Comparison of ENCODE assay signal across 8 mouse cellular contexts in genomic region chr4:106866845-106867244, GRCm38 (mm10). TPM values are rescaled to one million over a fixed set of nuclear protein-coding genes. Genes with fewer than 3 reads are reported as not detected.
DNase-seq lines count a peak whose midpoint lies in the region; ATAC-seq and TF ChIP-seq lines count a peak whose summit lies in the region.

No protein-coding gene starts in this region.

- H3K9me3 ChIP-seq in lung, embryonic 14.5 days (ENCODE audit: low read depth, low read length) = no peaks in the 10 kb centered on the region
- no peaks in the 10 kb centered on the region for H3K9me3 ChIP-seq in heart, embryonic 14.5 days (ENCODE audit: control insufficient read depth, low read length)
- no peaks in the 10 kb centered on the region for H3K9me3 ChIP-seq in midbrain, embryonic 16.5 days (replicated peaks; ENCODE audit: control insufficient read depth, low read length, poor library complexity, severe bottlenecking)

- no peaks in the 10 kb centered on the region for H3K36me3 ChIP-seq in lung, embryonic 14.5 days (ENCODE audit: insufficient read depth)
- H3K36me3 ChIP-seq in heart, embryonic 14.5 days (ENCODE audit: control insufficient read depth, insufficient read depth, low read length) = no peaks in the 10 kb centered on the region
- no peaks in the 10 kb centered on the region for H3K36me3 ChIP-seq in midbrain, embryonic 16.5 days (ENCODE audit: control insufficient read depth, insufficient read depth, low read length)

- no peak for TF ChIP-seq CTCF in lung, embryonic 14.5 days (IDR thresholded peaks at IDR 0.05; ENCODE audit: low read depth)

- peaks cover 37% of the 10 kb centered on the region for H3K4me1 ChIP-seq in lung, embryonic 14.5 days (ENCODE audit: insufficient read depth)
- H3K4me1 ChIP-seq in heart, embryonic 14.5 days (ENCODE audit: control insufficient read depth in 2 of 2, insufficient read depth in 2 of 2, low read length in 2 of 2) = peaks cover 51 to 52% of the 10 kb centered on the region in 2 experiments
- peaks cover 13% of the 10 kb centered on the region for H3K4me1 ChIP-seq in midbrain, embryonic 16.5 days (ENCODE audit: control insufficient read depth, insufficient read depth, low read length)

- H3K4me3 ChIP-seq in lung, embryonic 14.5 days (ENCODE audit: low read depth, low read length) = no peak overlapping the region
- no peak overlapping the region for H3K4me3 ChIP-seq in heart, embryonic 14.5 days (ENCODE audit: control insufficient read depth in 1 of 2, insufficient read depth in 1 of 2, low read depth in 1 of 2, low read length in 2 of 2)
- no peak overlapping the region for H3K4me3 ChIP-seq in midbrain, embryonic 16.5 days (ENCODE audit: low read depth, low read length)

- H3K4me2 ChIP-seq in lung, embryonic 14.5 days = peak overlapping the region; percentile 23; the same call in 1 of the 2 replicates
- H3K4me2 ChIP-seq in heart, embryonic 14.5 days (ENCODE audit: low read length) = peak overlapping the region; percentile 11; the same call in 1 of the 2 replicates
- H3K4me2 ChIP-seq in midbrain, embryonic 16.5 days (ENCODE audit: low read length) = no peak overlapping the region

- DNase-seq in lung, embryonic 14.5 days = peak; percentile 95
- DNase-seq in lung, adult 18-20 months = no peak
- peak; percentile 62 for DNase-seq in embryo, embryonic 11.5 days (ENCODE audit: low read depth, low spot score)
- DNase-seq in layer of hippocampus, postnatal 25 days (ENCODE audit: extremely low spot score in 1 of 2, low spot score in 1 of 2) = peak; percentile 31 to 55
- DNase-seq in spleen, postnatal 36 days (ENCODE audit: low spot score in 2 of 2) = no peak
- no peak for DNase-seq in thymus, postnatal 4 days

- no peak overlapping the region for H3K9ac ChIP-seq in lung, embryonic 14.5 days
- H3K9ac ChIP-seq in heart, embryonic 14.5 days (ENCODE audit: low read length) = peak overlapping the region; percentile 31; the same call in 1 of the 2 replicates
- no peak overlapping the region for H3K9ac ChIP-seq in midbrain, embryonic 16.5 days (ENCODE audit: low read depth, low read length)

- peak; percentile 87 for ATAC-seq in lung, embryonic 14.5 days (ENCODE audit: insufficient read depth)
- ATAC-seq in heart, embryonic 14.5 days (ENCODE audit: insufficient number of reproducible peaks, insufficient read depth, low FRiP score, low read depth) = peak; percentile 49; the same call in 1 of the 2 replicates
- peak; percentile 65 for ATAC-seq in midbrain, embryonic 16.5 days

- H3K27me3 ChIP-seq in lung, embryonic 14.5 days (ENCODE audit: insufficient read depth, low read length) = no peaks in the 10 kb centered on the region
- no peaks in the 10 kb centered on the region for H3K27me3 ChIP-seq in heart, embryonic 14.5 days (ENCODE audit: control insufficient read depth, insufficient read depth, low read length)
- no peaks in the 10 kb centered on the region for H3K27me3 ChIP-seq in midbrain, embryonic 16.5 days (ENCODE audit: control insufficient read depth, insufficient read depth, low read depth, low read length)

- WGBS in lung, embryonic 14.5 days = 7% methylated on average over 7 of the region's 7 CpGs
- WGBS in heart, embryonic 14.5 days = 6% methylated on average over 7 of the region's 7 CpGs
- WGBS in midbrain, embryonic 16.5 days = 1% methylated on average over 7 of the region's 7 CpGs

- peak overlapping the region; percentile 95 for H3K27ac ChIP-seq in lung, embryonic 14.5 days (ENCODE audit: low read depth)
- peak overlapping the region; percentile 48 to 55; a peak in 3 of 4 replicates for H3K27ac ChIP-seq in heart, embryonic 14.5 days (replicated peaks in 1 of 2; ENCODE audit: control insufficient read depth in 1 of 2, insufficient read depth in 1 of 2, low read depth in 2 of 2, low read length in 2 of 2)
- H3K27ac ChIP-seq in midbrain, embryonic 16.5 days (ENCODE audit: low read length) = peak overlapping the region; percentile 39

RNA-seq across cellular contexts. Expression of gene Ssbp3, which starts 43.7 kb away (rescaled TPM):
- polyA plus RNA-seq in lung, embryonic 14.5 days (2014; fragmentation: Nextera tagmentation; extraction: Ambion mirVana) = 69.5 and 80.2 TPM in 2 replicates
- 36.7 and 43.3 TPM in 2 replicates for polyA plus RNA-seq in heart, embryonic 14.5 days (2014; fragmentation: Nextera tagmentation; extraction: Ambion mirVana)
- 100 to 1,000 TPM; 147 to 150 TPM for total RNA-seq in layer of hippocampus, postnatal 25 days (2021)
- polyA plus RNA-seq in midbrain, embryonic 16.5 days (2015; fragmentation: Nextera tagmentation; extraction: Ambion mirVana) = 129 and 164 TPM in 2 replicates

Comparison
In these comparisons a context has a peak if more than half of its experiments do, and no peak if none do; other contexts are left out.
1. DNase-seq: peak in lung, embryonic 14.5 days (single experiment), embryo, embryonic 11.5 days (single experiment) and layer of hippocampus, postnatal 25 days (2 of 2); none in lung, adult 18-20 months (0 of 2), spleen, postnatal 36 days (0 of 2) and thymus, postnatal 4 days (single experiment).
2. H3K27ac ChIP-seq: peak in every context shown above with its lines; median percentile 95 in lung, embryonic 14.5 days; 52 in heart, embryonic 14.5 days; 39 in midbrain, embryonic 16.5 days.
3. Peak in every context shown above with its lines, with median percentiles within 50 percentile points of each other: ATAC-seq.